Mouse (Mus musculus): ENCODE results near the gene Cyp4x1.
A peak's percentile ranks its signal among the peaks of the same experiment; 100 is the strongest.
"Not testable (repeated sequence)": the region's sequence is repeated elsewhere in the genome, so short reads cannot be mapped to it uniquely, and the experiment has no call there.

Gene Cyp4x1

DNA sequence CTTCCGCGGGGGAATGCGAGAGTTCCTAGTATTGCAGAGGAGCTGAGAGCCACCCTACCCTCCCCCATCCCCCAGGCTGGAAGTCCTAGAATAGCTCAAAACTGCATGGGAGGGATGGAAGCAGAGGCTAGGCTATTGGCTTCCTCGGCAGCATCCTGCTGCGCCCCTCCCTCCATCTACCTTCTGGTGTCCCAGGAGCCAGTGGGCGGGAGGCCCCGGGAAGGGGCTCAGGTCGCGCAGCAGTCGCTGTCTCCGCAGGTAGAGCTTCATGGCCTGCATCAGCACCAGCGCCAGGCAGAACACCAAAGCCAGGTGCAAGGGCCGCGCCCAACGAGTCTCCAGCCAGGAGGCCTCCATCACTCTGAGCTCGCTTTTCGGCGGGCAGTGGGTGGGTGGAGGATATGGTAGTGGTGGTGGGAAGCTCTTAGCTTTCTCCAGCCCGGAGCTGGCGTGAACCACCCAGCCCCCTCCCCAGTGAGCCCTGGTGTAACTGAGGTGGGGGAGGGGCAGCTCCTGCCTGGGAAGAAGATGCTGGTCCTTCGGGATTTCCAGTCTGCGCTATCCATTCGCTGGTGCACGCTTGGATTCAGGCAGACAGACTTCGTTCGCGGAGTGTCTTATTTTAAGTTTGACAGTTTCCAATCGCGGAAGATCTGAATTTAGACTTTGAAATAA is at the start of gene Cyp4x1:
Cyp4x1 (minus strand) TSS at position 661 of the 675 bp plus-strand sequence.
- DNase-seq (ENCODE audit: inconsistent ontology term), result peak; percentile 1

DNA sequence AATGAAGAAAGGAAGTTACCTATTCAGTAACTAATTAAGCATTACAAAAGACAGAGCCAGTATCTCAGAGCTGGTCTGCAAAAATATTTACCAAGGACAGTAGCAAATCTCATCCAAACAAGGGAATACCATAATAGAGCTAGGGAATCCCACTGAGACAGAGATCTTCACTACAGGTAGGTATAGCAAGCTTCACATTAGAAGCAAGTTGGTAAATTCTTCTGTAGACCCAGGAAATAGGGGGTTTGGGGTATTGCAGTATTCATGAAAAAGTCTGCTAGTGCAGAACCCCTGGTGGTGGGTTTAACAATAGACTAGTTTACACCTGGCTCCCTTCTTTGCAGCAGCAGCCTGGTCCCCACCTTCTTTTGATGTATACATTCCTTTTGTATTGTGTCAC is 42.1 kb upstream of the Cyp4x1 start:
- DNase-seq (ENCODE audit: inconsistent ontology term), result not testable (repeated sequence)

DNA sequence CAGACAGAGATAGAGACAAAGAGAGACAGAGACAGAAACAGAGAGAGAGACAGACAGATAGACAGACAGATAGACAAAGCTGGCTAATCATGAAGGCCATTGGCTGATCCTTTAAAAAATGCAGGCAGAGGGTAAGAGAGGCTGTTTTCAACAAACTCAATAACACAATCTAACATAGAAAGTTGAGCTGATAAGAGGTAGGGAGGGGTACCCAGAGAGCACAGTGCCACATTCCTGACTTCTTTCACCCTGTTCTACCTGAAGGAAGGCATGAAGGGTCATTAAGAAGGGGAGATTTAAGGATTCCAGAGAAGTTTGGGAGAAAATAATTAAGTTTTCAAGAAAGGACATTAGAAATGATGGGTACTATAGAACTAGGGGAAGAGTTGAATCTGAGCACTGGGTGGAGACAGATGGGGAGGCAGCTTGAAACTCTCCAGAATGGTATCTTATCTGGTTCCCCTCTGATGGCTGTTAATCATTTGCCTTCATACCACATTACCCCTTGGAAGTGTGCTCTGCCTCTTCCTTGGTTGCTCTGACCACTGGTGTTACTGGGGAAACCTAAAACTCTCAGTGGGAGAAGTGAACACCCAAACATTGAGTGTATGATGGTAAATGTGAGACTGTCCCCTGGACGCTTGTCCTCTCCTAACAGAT is 40.7 kb upstream of the Cyp4x1 start:
- no peak for DNase-seq (ENCODE audit: inconsistent ontology term)

GRCm38 (mm10) chr4:115158963-115159362 is 24.9 kb upstream of the Cyp4x1 start:
- not testable (repeated sequence) for DNase-seq (ENCODE audit: inconsistent ontology term)

DNA sequence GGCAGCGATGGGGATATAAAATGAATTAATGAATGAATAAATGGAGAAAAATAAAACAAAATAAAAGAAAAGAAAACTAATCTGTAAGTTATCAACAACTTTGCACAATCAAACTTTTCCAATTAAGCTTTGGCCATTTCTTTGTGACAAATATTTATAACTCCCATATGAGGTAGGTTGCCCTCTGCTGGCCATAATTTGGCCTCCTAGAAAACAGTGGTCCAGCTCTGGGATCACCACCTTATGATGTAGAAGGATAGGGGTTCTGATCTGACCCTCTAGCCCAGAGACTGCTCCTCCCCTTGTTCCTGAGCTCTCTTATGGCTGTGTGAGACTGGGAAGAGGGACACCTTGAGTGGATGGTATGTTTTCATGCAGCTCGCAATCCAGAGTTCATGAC is 20.6 kb upstream of the Cyp4x1 start:
- DNase-seq (ENCODE audit: inconsistent ontology term), result no peak

GRCm38 (mm10) chr4:115134296-115134630 is 182 bp upstream of the Cyp4x1 start:
- DNase-seq (ENCODE audit: inconsistent ontology term), result no peak

DNA sequence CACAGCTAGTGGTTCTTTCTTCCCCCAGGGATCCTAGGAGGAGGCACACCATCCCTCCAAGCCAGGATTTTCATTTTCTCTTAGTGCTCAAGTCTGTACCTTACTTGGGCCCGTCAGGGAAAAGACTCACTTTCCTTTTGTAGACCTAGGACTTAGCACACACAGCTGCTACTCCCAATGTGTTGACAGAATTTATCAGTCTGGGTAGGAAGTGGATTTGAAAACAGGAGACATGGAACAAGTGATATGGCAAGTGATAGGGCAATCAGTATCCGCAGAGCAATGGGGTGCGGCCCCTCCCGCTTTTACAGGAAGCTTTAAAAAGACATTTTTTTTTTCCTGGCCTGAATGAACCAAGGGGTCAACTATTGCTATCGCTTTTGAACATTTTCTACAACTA is 996 bp downstream of the Cyp4x1 start:
- DNase-seq (ENCODE audit: inconsistent ontology term), result no peak

DNA sequence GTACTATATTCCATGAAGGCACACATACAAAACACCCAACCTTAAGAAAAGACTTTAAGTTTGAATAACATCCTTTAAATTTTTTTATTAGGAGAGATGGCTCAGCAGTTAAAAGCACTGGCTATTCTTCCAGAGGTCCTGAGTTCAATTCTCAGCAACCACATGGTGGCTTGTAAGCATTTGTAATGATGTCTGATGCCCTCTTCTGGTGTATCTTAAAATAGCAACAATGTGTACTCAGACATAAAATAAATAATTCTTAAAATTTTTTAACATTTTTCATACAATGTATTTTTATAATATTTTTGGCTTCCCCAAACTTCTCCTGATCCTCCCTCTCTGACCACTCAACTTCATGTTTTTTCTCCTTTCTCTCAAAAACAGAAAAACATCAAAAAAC is 9.4 kb downstream of the Cyp4x1 start:
- DNase-seq (ENCODE audit: inconsistent ontology term), result no peak

DNA sequence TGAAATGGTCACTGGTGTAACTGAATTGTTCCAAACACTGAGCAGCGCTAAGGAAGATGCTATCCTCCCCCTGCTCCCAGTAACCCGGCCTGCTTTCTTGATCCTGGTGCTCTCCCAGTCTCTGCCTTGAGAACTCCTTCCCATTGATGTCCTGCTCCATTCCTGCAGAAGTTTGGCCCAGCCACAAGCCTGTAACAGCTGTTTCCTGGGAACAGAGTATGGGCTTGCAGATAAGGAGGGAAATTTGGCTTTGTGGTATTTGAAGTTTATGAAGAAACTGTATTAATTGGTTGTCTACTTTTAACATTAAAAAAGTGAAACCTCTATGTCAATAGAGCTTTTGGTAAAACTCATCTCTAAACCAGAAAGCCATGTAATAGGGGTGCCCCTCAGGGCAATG is 10.6 kb downstream of the Cyp4x1 start:
- no peak for DNase-seq (ENCODE audit: inconsistent ontology term)

DNA sequence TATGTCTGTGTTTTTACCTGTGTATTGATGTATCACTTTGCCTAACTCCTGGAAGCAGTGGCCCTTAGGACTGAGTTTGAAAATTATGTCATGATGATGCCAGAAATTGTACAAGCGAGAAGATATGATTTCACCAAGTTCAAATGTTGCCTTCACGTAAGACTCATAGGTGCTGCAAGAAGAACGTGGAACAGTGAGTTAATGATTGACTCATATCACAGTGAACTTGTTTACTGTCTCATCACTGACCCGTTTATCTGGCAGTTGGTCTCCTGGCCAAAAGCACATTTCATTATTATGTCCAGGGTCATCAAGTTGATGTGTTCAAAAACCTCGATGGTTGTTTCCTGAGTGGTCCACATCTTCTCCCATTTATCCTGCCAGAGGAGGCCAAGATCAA is 12.5 kb downstream of the Cyp4x1 start:
- no peak for DNase-seq (ENCODE audit: inconsistent ontology term)

DNA sequence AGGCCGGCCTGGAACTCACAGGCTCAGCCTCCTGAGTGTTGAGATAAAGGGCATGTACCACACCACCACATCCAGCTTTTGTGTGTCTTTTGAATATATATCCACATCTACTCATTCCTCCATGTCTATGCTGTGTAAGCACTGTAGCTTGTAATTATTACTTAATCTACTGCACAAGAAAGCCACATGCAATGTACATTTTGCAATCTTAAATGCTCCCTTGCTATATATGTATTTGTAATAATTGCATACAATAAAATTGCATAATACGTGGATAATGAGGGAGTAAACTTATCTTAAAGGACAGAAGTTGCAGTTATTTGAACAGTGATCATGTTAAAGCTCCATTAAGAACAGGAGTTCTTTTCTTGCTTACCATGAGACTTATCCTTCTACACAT is 12.9 kb downstream of the Cyp4x1 start:
- DNase-seq (ENCODE audit: inconsistent ontology term), result no peak

- DNase-seq (ENCODE audit: inconsistent ontology term), result no peak
Measured at GRCm38 (mm10) chr4:115119642-115120041, 14.4 kb downstream of the Cyp4x1 start.

- no peak for DNase-seq (ENCODE audit: inconsistent ontology term)
Measured at GRCm38 (mm10) chr4:115113266-115113665, 20.8 kb downstream of the Cyp4x1 start.

DNA sequence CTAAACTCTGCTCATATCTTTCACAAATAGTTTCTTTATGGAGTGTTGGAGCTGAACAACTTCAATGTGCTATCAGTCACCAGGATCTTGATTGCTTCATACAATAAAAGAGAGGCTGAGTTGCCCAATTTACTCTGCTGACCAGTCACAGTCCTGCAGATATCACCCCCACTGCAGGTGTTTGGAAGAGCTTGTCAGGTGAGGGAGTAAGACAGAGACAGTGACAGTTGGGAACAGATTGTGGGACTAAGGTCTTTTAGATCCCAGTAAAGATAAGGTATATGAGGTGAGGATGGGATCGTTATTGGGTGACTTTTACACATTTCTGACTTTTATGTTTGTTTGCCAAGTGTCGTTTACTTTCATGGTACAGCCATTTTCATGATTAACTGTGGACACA is 22.9 kb downstream of the Cyp4x1 start:
- DNase-seq (ENCODE audit: inconsistent ontology term), result no peak

DNA sequence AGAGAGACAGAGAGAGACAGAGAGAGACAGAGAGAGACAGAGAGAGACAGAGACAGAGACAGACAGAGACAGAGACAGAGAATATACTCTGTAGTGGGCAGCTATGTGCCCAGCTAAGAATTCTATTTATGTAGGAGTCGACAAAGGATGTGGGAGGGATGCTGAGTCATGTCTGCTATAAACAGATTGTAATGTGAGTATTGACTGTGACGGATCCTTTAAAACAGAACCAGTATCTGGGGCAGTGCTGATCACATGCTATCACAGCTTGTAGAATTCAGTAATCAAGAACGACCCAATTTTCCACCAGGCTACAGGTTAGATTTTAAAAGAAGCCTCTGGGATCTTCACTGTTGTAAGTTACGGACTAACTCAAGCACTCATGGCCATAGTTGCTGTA is 30.6 kb downstream of the Cyp4x1 start:
- peak; percentile 74 for DNase-seq (ENCODE audit: inconsistent ontology term)

DNA sequence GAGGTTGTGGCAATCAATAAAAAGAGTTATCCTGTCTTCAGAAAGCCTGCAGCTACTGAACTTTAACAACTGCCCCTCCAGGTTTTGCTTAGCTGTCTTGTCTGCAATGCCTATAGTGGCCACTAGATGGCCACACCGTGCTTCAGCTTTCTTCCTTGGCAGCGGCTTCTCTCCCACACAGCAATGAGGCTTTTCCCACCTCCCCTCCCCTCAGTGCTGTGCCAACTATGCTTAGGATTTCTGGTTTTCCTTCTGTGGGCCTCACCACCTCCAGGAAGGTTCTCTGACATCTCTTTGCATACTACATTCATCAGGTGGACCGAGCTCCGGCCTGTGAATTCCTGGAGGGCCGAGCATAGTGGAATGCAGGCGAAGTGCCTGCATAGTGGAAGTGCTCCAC is 32.4 kb downstream of the Cyp4x1 start:
- peak; percentile 80 for DNase-seq (ENCODE audit: inconsistent ontology term)

GRCm38 (mm10) chr4:115097146-115097496 is 37.0 kb downstream of the Cyp4x1 start:
- no peak for DNase-seq (ENCODE audit: inconsistent ontology term)

DNA sequence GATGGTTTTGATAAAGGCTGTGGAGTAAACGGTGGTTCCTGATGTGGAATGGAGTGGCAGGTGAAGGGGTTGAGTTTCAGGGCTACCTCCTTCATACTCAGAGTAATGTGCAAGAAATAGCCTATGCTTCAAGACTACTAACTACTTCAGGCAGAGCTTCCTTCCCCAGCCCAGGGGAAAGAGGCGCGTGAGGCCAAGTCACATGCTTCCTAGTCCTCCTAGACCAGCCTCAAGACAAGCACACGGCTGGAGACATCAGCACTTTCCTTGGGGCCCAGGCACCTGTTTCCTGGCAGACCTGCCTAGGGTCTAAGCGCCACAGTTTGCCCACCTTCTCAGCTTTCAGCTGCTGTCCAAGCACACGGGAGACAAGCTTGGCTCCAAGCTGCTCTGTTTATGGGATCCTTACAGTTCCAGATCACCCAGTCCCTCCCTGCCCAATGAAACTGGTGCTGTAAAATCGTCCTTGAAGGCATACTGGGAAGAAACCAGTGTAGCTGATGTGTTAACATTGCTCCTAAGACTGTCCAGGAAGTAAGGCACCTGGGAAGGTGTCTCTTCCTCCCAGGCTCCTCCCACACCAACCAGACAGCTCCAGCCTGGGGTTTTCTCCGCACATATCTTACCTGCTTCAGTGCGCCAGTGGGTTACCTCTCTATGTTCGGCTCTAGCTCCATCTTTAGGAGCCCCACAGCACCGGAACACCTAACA is 37.5 kb downstream of the Cyp4x1 start:
- DNase-seq (ENCODE audit: inconsistent ontology term), result no peak

DNA sequence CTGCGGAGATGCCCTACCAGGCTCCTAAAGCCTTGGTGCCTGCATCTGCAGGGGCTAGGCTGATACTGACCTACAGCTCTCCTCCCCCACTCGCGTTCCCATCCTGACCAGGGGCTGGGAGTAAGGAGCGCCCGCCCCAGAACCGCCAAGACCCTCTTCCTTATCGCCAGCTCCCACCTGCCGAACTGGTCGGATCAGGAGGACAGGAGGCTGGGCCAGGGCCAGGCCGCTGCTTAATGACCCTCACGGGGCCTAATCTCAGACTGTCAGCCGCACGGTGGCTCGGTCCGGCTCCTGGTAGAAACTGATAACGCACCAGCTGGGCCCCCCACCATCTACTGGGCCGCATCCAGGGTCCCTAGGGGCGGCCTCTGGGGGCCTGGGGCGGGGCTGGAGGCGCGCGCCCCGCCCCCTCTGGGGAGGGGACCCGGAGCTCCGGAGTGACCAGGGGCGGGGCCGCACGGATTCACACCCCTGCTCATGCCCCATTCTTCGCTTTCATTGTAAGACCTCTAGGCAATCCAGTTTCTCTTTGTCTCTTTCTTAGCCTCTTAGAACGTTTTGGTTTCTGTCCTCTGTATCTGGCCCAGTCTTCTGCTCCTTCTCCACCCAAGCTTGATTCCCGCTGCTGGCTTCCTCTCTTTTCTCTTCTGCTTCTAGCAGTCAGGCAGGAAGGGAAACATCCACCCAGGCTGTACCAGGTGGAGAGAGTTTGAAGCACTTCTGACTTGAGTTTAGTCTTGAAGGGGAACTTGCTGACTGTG is 38.2 kb downstream of the Cyp4x1 start:
- peak; percentile 54 for DNase-seq (ENCODE audit: inconsistent ontology term)

- DNase-seq (ENCODE audit: inconsistent ontology term), result no peak
Measured at GRCm38 (mm10) chr4:115094056-115094455, 40.0 kb downstream of the Cyp4x1 start.

DNA sequence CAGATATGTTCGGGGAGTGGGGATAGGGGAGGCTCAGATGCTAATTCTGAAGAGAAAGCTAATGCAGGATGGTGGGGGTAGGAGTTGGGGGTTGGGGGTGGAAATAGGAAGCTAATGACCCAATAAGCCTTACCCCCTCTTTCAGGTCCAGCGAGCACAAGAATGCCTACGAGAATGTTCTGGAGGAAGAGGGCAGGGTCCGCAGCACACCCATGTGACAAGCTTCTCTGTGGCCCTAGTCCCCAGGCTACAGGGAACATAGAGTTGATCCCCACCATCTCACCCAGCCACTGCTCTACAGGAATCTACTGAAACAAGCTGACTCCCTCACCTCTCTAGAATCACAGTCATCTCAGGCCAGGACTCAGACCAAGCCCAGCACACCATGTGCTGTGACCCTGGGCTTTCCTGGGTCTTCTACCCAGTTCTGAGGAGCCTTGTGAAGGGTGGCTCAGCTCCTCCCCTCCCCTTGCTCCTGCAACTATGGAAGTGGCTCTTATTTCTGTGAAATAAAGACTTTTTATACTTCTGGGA is 40.7 kb downstream of the Cyp4x1 start:
- DNase-seq (ENCODE audit: inconsistent ontology term), result no peak

GRCm38 (mm10) chr4:115091806-115092205 is 42.3 kb downstream of the Cyp4x1 start:
- no peak for DNase-seq (ENCODE audit: inconsistent ontology term)
